Mouse (Mus musculus): Measurements from ENCODE around the gene Trim63.
"Not testable (repeated sequence)": the region's sequence is repeated elsewhere in the genome, so short reads cannot be mapped to it uniquely, and the experiment has no call there.

Gene Trim63

GRCm38 (mm10) chr4:134314876-134315275 is at the start of gene Trim63:
Gene Trim63, plus strand, starts transcription at chr4:134315120.
- peak; percentile 98 for DNase-seq

- peak; percentile 85 for DNase-seq
Measured at GRCm38 (mm10) chr4:134265860-134266585, 48.9 kb upstream of the Trim63 start.

- peak; percentile 92 for DNase-seq
Measured at GRCm38 (mm10) chr4:134268102-134268655, 46.7 kb upstream of the Trim63 start.

- DNase-seq, result not testable (repeated sequence)
Measured at GRCm38 (mm10) chr4:134269622-134270021, 45.3 kb upstream of the Trim63 start.

GRCm38 (mm10) chr4:134271979-134272378 is 42.9 kb upstream of the Trim63 start:
- DNase-seq, result peak; percentile 75

- DNase-seq, result peak; percentile 59
Measured at GRCm38 (mm10) chr4:134272731-134273416, 42.0 kb upstream of the Trim63 start.

GRCm38 (mm10) chr4:134273417-134274345 is 41.2 kb upstream of the Trim63 start:
- peak; percentile 87 for DNase-seq

GRCm38 (mm10) chr4:134284942-134285341 is 30.0 kb upstream of the Trim63 start:
- peak; percentile 86 for DNase-seq

GRCm38 (mm10) chr4:134286226-134287167 is 28.4 kb upstream of the Trim63 start:
- DNase-seq, result no peak

- peak; percentile 99 for DNase-seq
Measured at GRCm38 (mm10) chr4:134287168-134287564, 27.8 kb upstream of the Trim63 start.

GRCm38 (mm10) chr4:134287575-134288025 is 27.3 kb upstream of the Trim63 start, which contains the start of gene Pdik1l:
Gene Pdik1l, minus strand, starts transcription at chr4:134287895.
- peak; percentile 98 for DNase-seq

- DNase-seq, result peak; percentile 96
Measured at GRCm38 (mm10) chr4:134288397-134289256, 26.3 kb upstream of the Trim63 start.

GRCm38 (mm10) chr4:134292067-134292466 is 22.9 kb upstream of the Trim63 start:
- peak; percentile 89 for DNase-seq

- no peak for DNase-seq
Measured at GRCm38 (mm10) chr4:134293061-134293691, 21.7 kb upstream of the Trim63 start.

GRCm38 (mm10) chr4:134293692-134294163 is 21.2 kb upstream of the Trim63 start:
- peak; percentile 99 for DNase-seq

- DNase-seq, result not testable (repeated sequence)
Measured at GRCm38 (mm10) chr4:134296096-134296495, 18.8 kb upstream of the Trim63 start.

GRCm38 (mm10) chr4:134296523-134296922 is 18.4 kb upstream of the Trim63 start:
- peak; percentile 66 for DNase-seq

- DNase-seq, result peak; percentile 48
Measured at GRCm38 (mm10) chr4:134297369-134297768, 17.6 kb upstream of the Trim63 start.

GRCm38 (mm10) chr4:134298626-134299497 is 16.1 kb upstream of the Trim63 start:
- DNase-seq, result peak; percentile 45
